Mouse (Mus musculus): ENCODE data around the gene Hoxa9. TPM values are rescaled to one million over a fixed set of nuclear protein-coding genes. Genes with fewer than 3 reads are reported as not detected.

Hoxa9 gene
- polyA plus RNA-seq (2015; fragmentation: Nextera tagmentation; extraction: Ambion mirVana), result 0.10 and 0.17 TPM in 2 replicates

DNA sequence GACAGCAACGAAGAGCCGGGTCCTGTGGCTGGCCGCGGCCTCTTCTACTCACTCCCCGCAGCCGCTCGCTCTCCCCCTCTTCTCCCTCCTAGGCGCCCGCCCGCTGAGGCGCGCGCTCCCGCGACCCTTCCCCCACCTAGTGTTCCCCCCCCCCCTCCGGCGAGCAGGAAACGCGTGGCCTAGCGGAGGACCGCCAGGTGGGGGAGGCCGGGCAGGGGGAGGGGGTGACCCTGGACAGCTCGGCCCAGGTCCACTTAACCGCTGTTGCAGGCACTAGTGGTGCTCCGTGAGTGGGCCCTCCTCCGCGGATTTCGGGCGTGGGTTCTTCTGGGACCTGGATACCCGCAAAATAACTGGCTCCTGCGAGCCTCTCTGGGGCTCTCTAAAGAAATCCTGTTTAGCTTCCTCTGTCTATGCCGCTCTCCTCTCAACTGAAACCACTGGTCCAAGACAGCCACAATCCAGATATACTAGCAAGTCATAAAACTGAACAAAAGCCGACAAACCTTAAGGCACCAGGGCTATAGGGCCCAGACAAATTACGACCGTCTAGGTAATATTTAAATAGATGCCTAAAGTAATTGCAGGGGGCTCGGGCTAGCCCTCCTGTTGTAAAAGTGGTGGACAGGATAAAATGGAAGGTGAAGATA, at the start of gene Hoxa9:
Gene Hoxa9 (minus strand): TSS at position 574 of the 650 bp plus-strand sequence.
- Histone ChIP-seq H3K36me3 (no peaks in the 10 kb centered on the region), H3K4me3 (peak within 1 kb of the TSS; percentile 13; the same call in 1 of the 2 replicates), H3K9me3 (no peaks in the 10 kb centered on the region), H3K4me1 (peaks cover 11% of the 10 kb centered on the region; the same call in 1 of the 2 replicates), H3K27ac (replicated peaks) (no peak within 1 kb of the TSS), H3K9ac (no peak within 1 kb of the TSS), H3K27me3 (replicated peaks) (peaks cover 98% of the 10 kb centered on the region), H3K4me2 (no peak within 1 kb of the TSS)
- 2% methylated on average over 29 of the region's 36 CpGs for WGBS
- no peak for ATAC-seq (ENCODE audit: extremely low read depth, insufficient number of reproducible peaks, low FRiP score, low TSS enrichment)

DNA sequence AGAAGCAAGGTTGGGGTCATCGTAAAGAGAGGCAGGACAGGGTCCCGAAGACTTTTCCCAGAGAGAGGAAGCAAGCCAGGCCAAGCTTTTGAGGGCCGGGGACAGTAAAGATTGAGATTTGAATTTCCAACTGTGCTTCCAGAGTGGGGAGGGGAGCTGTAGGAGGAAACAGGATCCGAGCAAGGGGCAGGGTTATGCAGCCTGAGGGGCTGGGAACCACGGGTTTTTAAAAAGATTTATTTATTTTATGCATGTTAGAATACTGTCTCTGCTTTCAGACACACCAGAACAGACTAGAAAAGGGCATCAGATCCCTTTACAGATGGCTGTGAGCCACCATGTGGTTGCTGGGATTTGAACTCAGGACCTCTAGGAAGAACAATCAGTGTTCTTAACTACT, 46.0 kb upstream of the Hoxa9 start:
- Histone ChIP-seq H3K27ac (replicated peaks) (no peak overlapping the region), H3K9me3 (no peaks in the 10 kb centered on the region), H3K4me1 (peaks cover 21% of the 10 kb centered on the region), H3K36me3 (no peaks in the 10 kb centered on the region), H3K4me2 (no peak overlapping the region), H3K4me3 (no peak overlapping the region), H3K27me3 (replicated peaks) (peaks cover 91% of the 10 kb centered on the region), H3K9ac (no peak overlapping the region)
- WGBS, result 5% methylated on average over 5 of the region's 5 CpGs
- no peak for ATAC-seq (ENCODE audit: extremely low read depth, insufficient number of reproducible peaks, low FRiP score, low TSS enrichment)

- H3K36me3 ChIP-seq, result no peaks in the 10 kb centered on the region
- 6% methylated on average over 6 of the region's 6 CpGs for WGBS
- H3K4me3 ChIP-seq, result no peak overlapping the region
- H3K27ac ChIP-seq (replicated peaks), result no peak overlapping the region
- peaks cover 21% of the 10 kb centered on the region for H3K4me1 ChIP-seq
- ATAC-seq (ENCODE audit: extremely low read depth, insufficient number of reproducible peaks, low FRiP score, low TSS enrichment), result no peak
- H3K9me3 ChIP-seq, result no peaks in the 10 kb centered on the region
- no peak overlapping the region for H3K4me2 ChIP-seq
- no peak overlapping the region for H3K9ac ChIP-seq
- peaks cover 92% of the 10 kb centered on the region for H3K27me3 ChIP-seq (replicated peaks)
Observed at GRCm38 (mm10) chr6:52276382-52276781, 45.5 kb upstream of the Hoxa9 start.

DNA sequence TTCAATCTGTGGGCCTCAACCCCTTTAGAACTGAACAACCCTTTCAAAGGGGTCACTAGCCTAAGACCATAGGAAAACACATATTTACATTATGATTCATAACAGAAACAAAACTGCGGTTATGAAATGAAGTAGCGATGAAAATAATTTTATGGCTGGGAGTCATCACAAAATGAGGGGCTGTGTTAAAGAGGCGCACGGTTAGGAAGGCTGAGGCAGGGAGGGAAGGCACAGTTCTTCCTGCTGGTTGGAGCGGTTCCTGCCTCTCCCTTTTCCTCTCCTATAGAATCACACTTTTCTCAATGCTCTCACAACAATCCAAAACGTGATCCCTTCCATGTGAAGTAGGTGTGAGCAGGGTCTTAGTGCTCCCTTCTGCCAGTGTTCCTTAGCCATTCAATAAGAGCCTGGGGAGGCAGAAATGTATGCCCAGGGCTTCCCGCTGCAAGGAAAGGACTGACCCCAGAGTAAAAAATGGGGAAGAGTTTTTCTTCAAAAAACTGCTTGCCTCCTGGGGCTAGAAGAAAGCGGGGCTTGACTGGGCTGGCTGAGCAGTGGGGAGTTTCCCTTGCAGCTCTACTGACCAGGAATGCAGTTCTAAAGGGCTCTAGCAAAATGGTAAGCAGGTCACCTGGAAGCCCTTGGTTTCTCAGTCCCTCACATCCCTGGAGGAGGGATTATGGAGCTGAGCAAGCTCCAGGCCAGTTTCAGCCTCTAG, 44.8 kb upstream of the Hoxa9 start:
- no peak overlapping the region for H3K4me3 ChIP-seq
- no peak overlapping the region for H3K9ac ChIP-seq
- WGBS, result 14% methylated on average over 8 of the region's 8 CpGs

GRCm38 (mm10) chr6:52274576-52274975, 43.7 kb upstream of the Hoxa9 start:
- no peak overlapping the region for H3K4me3 ChIP-seq
- no peak for ATAC-seq (ENCODE audit: extremely low read depth, insufficient number of reproducible peaks, low FRiP score, low TSS enrichment)
- peaks cover 94% of the 10 kb centered on the region for H3K27me3 ChIP-seq (replicated peaks)
- no peak overlapping the region for H3K27ac ChIP-seq (replicated peaks)
- no peak overlapping the region for H3K9ac ChIP-seq
- H3K9me3 ChIP-seq, result no peaks in the 10 kb centered on the region
- H3K4me2 ChIP-seq, result no peak overlapping the region
- WGBS, result 7% methylated on average over 11 of the region's 11 CpGs
- H3K36me3 ChIP-seq, result no peaks in the 10 kb centered on the region
- peaks cover 11% of the 10 kb centered on the region for H3K4me1 ChIP-seq

More for the DNA sequence above, 44.8 kb upstream of the Hoxa9 start:
- Histone ChIP-seq H3K4me1 (peaks cover 17% of the 10 kb centered on the region), H3K27me3 (replicated peaks) (peaks cover 92% of the 10 kb centered on the region), H3K4me2 (no peak overlapping the region), H3K9me3 (no peaks in the 10 kb centered on the region), H3K27ac (replicated peaks) (no peak overlapping the region), H3K36me3 (no peaks in the 10 kb centered on the region)
- no peak for ATAC-seq (ENCODE audit: extremely low read depth, insufficient number of reproducible peaks, low FRiP score, low TSS enrichment)

- Histone ChIP-seq H3K9ac (no peak overlapping the region), H3K4me2 (peak overlapping the region; percentile 14), H3K9me3 (no peaks in the 10 kb centered on the region), H3K4me3 (peak overlapping the region; percentile 18), H3K36me3 (no peaks in the 10 kb centered on the region), H3K27me3 (replicated peaks) (peaks cover 97% of the 10 kb centered on the region), H3K27ac (replicated peaks) (no peak overlapping the region), H3K4me1 (peaks cover 11% of the 10 kb centered on the region)
- WGBS, result 2% methylated on average over 22 of the region's 22 CpGs
- no peak for ATAC-seq (ENCODE audit: extremely low read depth, insufficient number of reproducible peaks, low FRiP score, low TSS enrichment)
Observed at GRCm38 (mm10) chr6:52273656-52274280, 42.9 kb upstream of the Hoxa9 start.

DNA sequence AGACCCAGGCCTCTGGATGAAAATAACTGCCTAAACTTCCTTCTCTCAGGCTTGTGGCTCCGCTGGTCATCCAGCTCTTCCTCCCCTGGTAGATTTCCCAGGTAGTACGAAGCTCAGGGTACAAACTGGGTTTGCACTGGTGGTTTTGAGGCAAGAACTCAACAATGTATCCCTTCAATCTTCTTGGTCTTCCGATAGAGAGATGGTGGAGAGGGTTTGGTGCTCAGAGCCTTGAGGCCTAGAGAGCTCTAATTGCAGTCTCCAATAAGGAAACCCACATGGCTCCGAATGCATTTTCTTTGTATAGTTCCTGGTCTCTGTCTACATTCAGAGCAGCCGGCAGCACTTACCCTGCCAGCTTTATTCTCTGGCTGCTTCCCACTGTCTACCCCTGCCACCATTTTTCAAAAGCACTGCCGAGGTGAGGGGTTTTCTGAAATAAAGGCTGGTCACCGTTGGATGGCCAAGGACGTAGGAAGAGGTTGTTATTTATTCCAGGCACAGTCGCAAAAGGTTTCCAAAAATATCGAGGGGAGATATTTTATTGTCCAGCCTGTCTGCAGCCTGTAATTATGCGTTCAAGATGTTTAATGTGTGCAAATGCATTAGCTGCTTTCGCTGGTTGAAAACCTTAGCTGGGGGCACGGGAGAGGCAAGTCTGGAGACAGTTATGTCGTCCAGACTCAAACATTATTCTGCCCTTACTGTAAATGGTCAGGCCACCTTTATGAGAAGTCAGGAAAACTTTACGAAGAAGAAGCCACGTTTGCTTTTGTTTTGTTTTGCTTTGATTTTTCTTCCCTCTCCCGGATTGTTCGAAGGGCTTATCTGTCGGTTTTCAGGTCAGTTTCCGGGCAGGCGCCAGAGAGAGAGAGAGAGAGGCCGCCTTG, 42.1 kb upstream of the Hoxa9 start:
- H3K27me3 ChIP-seq (replicated peaks), result peaks cover 99% of the 10 kb centered on the region
- 12% methylated on average over 22 of the region's 22 CpGs for WGBS
- H3K9ac ChIP-seq, result no peak overlapping the region
- peak overlapping the region; percentile 18 for H3K4me3 ChIP-seq
- H3K36me3 ChIP-seq, result no peaks in the 10 kb centered on the region
- no peaks in the 10 kb centered on the region for H3K9me3 ChIP-seq
- ATAC-seq (ENCODE audit: extremely low read depth, insufficient number of reproducible peaks, low FRiP score, low TSS enrichment), result no peak
- H3K27ac ChIP-seq (replicated peaks), result no peak overlapping the region
- H3K4me2 ChIP-seq, result peak overlapping the region; percentile 14
- peaks cover 11% of the 10 kb centered on the region for H3K4me1 ChIP-seq

GRCm38 (mm10) chr6:52270494-52271480, 39.9 kb upstream of the Hoxa9 start:
- H3K9me3 ChIP-seq, result no peaks in the 10 kb centered on the region
- 9% methylated on average over 23 of the region's 23 CpGs for WGBS
- H3K27ac ChIP-seq (replicated peaks), result no peak overlapping the region
- no peak overlapping the region for H3K4me2 ChIP-seq
- peaks cover 98% of the 10 kb centered on the region for H3K27me3 ChIP-seq (replicated peaks)
- H3K4me1 ChIP-seq, result peaks cover 11% of the 10 kb centered on the region
- H3K36me3 ChIP-seq, result no peaks in the 10 kb centered on the region
- no peak overlapping the region for H3K9ac ChIP-seq
- no peak overlapping the region for H3K4me3 ChIP-seq
- ATAC-seq (ENCODE audit: extremely low read depth, insufficient number of reproducible peaks, low FRiP score, low TSS enrichment), result no peak

GRCm38 (mm10) chr6:52268756-52269155, 37.9 kb upstream of the Hoxa9 start:
- 5% methylated on average over 3 of the region's 3 CpGs for WGBS
- Histone ChIP-seq H3K9ac (no peak overlapping the region), H3K9me3 (no peaks in the 10 kb centered on the region), H3K27ac (replicated peaks) (no peak overlapping the region), H3K27me3 (replicated peaks) (peaks cover 98% of the 10 kb centered on the region), H3K4me3 (no peak overlapping the region), H3K4me2 (no peak overlapping the region), H3K4me1 (peaks cover 8% of the 10 kb centered on the region), H3K36me3 (no peaks in the 10 kb centered on the region)
- no peak for ATAC-seq (ENCODE audit: extremely low read depth, insufficient number of reproducible peaks, low FRiP score, low TSS enrichment)

DNA sequence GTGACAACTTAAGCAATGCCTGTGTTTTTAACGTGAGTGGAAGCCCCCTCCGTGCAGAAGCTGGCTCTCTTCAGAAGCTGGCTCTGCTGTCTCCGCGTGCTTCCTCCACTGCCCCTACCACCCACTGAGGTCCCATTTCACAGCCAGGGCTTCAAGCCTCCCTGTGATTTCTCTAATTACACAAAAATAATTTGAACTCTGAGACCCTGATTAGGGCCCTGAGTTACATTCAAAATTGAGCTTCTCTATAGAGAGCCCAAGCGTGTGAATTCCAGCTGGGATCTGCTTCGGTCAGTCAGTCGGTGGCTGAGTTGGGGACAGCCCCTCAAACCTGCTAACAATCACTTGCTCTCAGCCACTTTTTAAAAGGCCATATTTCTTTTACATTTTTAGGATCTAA, 37.5 kb upstream of the Hoxa9 start:
- Histone ChIP-seq H3K9ac (no peak overlapping the region), H3K9me3 (no peaks in the 10 kb centered on the region), H3K27me3 (replicated peaks) (peaks cover 98% of the 10 kb centered on the region), H3K4me3 (no peak overlapping the region), H3K4me1 (peaks cover 4% of the 10 kb centered on the region), H3K36me3 (no peaks in the 10 kb centered on the region), H3K27ac (replicated peaks) (no peak overlapping the region), H3K4me2 (no peak overlapping the region)
- no peak for ATAC-seq (ENCODE audit: extremely low read depth, insufficient number of reproducible peaks, low FRiP score, low TSS enrichment)
- WGBS, result 4% methylated on average over 7 of the region's 7 CpGs

Data from heart, embryonic 13.5 days (tissue).